Mouse (Mus musculus) heart, postnatal 25 days (tissue): ENCODE measurements around the gene Ets2. TPM values are rescaled to one million over a fixed set of nuclear protein-coding genes. Genes with fewer than 3 reads are reported as not detected.

ENCODE experiments used
- DNase-seq: peaks from one replicate; pipeline ENCODE4 v3.0.0; 2022; ENCODE audit warnings: low spot score
- intact Hi-C: fragments of 180-260 bp; cut with DNase I; formaldehyde crosslinking; loops from one replicate; pipeline ENCODE4 v1.15.1; 2025
- total RNA-seq, 2 experiments: library from RNA; stranded (reverse); gene quantifications; 2 replicates each; pipeline ENCODE4 v1.2.3; 2021

Ets2 gene
- total RNA-seq, 2 experiments from 2014 or later, result 84.1 to 91.6 TPM

DNA sequence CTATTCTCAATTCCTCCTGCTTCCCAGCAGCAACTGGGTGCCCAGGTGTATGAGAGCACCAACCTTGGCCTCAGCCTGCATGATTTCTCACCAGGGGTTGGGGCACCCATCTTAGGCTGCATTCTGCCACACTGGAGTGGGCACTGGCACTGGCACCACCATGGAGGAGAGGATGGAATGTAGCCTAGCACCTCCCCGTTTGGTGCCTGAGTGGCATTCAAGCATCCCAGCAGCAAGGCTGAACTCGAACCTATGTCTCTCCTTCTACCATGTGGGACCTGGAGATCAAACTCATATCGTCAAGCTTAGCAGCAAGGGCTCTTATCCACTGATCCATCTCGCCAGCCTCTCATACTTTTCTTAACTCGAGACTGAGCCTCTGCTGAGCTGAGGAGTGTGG lies 22.9 kb downstream of the Ets2 start:
- intact Hi-C loops, result no loop called here
- no peak for DNase-seq

DNA sequence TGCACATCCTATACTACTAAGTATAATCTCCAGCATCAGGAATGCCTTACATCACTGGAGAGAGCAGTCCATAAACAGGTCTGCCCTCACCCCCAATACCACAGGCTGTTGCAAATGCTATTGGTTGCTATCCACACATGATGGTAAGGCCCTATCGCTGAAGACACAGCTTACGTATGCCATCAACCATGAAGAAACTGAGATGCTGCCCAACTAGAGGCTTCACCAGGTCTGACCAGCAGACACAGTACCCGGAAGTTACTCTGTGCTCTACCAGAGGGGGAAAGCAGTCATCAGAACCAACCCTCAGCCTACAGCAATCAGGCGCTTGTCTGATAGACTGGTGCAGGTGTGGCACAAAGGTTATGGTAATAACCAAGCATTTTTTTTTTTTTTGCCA lies 24.9 kb downstream of the Ets2 start:
- no peak for DNase-seq
- intact Hi-C loops, result no loop called here

DNA sequence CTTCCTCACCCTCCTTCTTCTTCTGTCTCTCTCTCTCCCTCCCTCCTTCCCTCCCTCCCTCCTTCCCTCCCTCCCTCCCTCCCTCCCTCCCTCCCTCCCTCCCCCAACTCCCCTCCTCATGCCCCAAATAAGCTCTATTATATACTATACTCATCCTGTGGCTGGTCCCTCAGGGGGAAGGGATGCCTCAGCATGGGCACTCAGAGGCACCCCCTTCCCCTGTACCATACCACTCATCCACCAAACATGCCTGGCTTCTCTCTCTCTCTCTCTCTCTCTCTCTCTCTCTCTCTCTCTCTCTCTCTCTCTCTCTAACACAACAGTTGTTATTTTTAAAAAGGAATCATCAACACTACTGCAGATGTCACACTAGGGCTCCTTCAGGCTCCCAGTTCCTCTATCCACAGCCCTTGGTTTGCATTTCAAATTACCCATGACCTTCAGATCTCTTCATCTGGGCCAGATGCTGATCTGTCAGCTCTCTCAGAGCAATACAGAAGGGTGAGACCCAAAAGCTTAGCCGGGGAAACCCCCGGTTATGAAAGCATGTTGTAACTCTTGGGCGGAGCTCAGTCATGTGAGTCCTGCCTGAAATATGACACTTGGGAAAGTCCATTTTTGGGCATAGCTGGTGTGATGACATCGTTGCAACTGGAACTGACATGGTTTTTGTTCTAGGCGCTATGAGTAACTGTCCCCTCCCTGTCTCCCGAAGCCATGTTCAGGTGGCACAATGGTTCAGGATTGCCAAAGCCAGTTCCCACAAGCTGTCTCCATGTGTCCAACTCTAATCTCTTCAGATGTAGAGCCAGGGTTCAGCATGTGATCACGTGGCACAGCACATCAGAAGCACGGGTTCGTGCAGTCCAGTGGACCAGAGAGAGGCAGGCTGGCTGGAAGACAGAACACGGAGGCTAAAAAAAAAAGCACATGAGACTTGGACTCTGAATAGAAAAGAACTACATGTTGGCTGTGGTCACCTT lies 26.9 kb downstream of the Ets2 start:
- intact Hi-C loops, result no loop called here
- DNase-seq, result peak; percentile 73

DNA sequence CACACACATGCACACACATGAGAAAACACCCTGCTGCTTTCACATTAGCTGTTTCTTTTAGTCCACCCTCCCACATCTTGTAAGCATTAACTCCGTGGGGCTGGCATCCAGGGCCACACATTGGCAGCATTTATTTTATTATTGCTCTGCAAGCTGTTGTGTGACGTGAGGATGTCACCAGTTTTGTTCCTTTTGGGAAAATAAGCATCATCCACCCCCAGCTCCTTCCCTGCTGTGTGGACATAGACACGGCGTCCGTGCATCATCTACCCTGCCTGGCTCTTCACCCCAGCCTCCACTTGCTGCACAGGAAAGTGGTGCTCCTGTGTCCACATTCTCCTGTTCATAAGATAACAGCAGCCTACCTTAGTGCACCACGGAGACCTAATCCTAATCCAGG lies 27.9 kb downstream of the Ets2 start:
- DNase-seq, result no peak
- intact Hi-C loops, result no loop called here

DNA sequence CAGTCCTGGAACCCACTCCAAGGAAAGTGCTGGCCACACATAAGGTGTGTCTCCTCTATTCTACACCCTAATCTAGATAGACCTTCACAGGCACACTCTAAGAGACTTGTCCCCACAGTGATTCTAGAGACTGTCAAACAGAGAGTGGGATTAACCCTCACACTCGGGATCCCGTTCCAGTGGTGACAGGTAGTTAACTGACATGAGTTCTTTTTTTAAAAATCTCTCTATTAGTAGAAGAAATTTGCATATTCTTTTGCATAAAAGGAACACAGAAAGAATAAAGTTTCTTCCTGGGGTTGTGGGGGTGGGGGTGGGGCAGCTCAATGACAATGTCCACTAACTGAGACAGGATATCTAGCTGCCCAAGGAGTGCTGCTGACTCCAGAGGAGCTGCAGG lies 32.9 kb downstream of the Ets2 start:
- no peak for DNase-seq
- intact Hi-C loops, result no loop called here

DNA sequence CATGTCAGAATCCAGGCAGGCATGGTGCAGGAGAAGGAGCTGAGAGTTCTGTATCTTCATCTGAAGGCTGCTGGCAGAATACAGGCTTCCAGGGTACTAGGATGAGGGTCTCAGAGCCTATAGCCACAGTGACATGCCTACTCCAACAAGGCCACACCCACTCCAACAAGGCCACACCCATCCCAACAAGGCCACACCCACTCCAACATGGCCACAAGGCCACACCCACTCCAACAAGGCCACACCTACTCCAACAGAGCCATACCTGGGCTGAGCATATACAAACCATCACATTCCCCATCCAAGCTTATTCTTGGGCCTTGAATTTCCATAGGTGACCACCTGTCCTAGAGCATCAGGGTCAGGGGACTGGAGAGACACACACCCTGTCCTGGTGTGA lies 34.2 kb downstream of the Ets2 start:
- intact Hi-C loops, result no loop called here
- DNase-seq, result no peak

DNA sequence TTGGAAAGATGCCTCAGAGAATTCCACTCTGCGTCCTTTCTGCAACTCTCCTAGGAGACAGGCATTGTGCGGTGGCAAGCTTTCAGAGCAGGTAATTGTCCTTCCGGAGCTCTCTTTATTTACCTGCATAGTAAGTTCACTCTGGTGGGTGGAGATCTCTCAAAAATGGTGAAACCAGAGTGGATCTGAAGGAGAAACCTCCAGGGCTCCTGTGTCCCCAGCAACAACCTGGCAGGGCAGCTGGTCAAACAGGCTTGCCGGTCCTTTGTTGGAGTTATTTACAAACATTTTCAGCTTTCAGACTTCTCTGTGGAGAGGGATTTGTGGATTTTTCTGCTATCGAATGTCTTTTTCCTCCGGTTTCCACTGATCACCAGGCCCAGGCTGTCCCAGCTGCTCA lies 34.6 kb downstream of the Ets2 start:
- DNase-seq, result no peak
- intact Hi-C loops, result no loop called here

DNA sequence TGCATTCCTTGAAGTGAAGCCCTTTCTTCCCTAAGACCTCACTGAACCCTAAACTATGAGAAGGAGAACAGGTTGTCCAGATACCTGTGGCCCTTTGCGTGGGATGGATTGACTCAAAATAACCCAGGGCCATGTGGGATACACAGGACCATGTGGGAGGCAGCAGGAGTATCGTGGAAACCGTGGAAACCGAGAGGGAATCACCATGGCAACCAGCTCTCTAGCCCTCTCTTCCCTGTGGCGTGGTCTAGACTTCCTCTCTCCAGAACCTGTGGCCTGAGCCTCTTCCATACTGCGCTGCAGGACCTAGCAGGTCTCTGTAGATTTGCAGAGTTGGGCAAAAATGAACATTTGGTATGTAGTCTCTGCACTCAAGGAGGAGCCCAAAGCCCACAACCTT lies 37.6 kb downstream of the Ets2 start:
- no peak for DNase-seq

DNA sequence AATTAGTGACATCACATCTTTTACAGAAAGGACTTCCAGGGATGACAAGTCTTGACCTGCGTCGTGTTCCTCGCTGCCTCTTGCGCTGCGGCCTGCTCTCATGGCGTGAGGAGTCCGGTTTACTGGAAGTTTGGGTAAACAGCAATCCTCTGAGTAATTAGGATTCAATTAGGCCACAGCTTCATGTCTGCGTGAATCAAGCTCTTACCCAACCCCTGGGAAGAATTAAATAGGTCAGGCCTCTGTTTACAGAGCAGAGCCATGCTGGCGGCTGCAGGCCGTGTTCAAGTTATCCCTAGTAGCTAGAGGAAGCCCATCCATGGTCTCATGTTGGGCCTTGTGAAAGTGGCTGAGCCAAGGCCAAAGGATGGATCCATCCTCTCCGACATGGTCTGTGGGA lies 39.5 kb downstream of the Ets2 start:
- DNase-seq, result no peak
- intact Hi-C loops, result no loop called here

More for the DNA sequence above, 37.6 kb downstream of the Ets2 start:
- intact Hi-C loops, result no loop called here

DNA sequence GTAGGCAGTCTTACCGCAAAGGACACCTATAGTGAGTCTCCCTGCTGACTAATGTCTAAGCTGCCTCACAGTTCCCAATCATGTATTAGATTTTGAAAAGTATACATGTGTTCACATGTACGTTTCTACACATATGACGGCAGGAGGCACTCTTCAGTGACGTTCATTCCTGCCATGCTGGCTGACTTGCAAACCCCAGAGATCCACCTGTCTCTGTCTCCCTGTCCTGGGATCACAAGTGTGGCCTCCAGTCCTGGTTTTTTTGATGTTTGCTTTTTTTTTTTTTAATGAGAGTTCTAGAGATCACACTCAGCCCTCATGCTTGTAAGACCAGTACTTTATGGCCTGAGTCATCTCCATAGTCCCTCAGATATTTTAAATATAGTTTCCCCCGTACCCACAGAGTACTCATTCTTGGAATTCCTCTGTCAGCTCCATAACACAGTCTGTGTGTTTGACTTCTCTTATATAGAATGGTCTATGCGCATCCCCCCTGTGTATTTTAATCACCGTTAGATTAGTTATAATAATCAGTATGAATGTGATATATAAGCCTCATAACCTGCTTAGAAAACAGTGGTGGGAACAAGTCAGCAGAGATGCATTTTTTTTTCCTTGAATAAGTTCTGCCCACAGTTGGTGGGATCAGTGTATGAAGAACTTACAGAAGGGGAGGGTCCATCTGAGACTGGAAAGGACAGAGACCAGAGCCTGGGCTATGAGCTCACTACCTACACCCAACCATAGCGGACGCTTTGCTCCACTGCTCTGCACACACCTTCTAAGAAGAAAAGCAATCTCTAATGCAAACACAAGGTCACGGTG lies 40.3 kb downstream of the Ets2 start:
- DNase-seq, result no peak
- intact Hi-C loops, result no loop called here

DNA sequence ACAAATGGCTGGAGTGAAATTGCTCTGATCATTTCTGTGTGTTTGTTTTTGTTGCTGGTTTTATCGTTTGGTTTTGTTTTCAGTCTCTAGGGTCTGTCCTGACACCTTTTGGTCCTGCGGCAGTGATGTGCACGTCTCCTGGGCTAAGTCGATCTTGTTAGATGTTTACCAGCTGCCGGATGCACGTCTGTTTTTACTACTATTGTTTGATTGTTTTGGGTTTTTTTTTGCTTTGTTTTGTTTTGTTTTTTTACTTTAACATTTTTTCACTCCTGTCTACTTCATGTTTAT lies 40.8 kb downstream of the Ets2 start:
- intact Hi-C loops, result no loop called here
- no peak for DNase-seq

DNA sequence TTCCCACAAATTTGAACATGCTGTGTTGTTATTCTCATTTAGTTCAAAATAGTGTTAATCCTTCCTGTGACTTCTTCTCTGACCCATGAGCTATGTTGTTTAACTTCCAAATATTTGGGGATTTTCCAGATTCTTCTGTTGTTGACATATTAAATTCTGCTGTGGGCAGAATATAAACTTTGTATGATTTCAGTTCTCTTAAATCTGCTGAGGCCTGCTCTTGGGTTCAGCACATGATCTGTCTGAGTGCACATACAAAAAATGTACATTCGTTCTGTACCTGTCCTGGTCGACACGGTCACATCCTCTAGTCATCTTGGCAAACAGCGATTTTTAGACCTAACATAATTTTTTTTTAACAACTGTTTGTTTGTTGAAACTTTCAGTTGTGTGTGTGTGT lies 41.2 kb downstream of the Ets2 start:
- no peak for DNase-seq
- intact Hi-C loops, result no loop called here

DNA sequence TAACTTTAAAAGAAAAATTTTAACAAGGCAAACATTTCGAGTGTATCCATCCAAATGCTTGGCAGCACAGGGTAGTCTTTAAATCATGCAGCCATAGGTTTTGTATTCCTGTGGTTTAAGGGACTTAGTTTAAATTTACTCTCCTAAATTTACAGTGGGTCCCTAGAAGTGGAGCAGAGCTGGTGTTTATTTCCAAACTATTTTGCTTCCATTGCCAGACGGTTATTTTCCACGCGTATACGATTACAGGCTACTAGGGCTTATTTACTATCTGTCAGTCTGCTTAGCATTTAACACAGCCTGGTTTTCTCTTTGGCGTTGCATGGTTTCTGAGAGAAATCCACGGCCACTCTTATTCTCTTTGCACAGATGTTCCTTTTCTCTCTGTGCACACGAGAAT lies 42.9 kb downstream of the Ets2 start:
- DNase-seq, result no peak
- intact Hi-C loops, result no loop called here

DNA sequence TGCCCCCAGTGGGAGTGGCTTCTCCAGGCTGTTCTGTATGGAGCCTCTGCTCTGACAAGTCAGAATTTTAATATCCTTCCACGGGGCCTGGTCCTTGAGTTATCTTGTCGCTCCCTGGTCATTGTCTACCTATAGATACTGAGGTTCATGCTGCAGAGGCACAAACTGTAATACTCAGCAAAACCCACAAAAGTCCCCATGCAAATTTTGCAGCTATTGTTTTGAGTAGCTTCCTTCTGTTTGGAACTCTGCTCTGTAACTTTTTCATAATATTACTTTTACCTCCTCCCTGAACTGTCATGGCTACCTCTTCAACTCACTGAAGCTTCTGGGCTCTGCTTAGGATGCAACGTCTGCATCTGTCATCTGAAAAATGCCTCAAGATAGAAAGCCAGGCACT lies 43.8 kb downstream of the Ets2 start:
- intact Hi-C loops, result loop anchor here (2.0 kb wide), 1 partner anchor 115 kb away; no protein-coding TSS in a partner anchor
- no peak for DNase-seq

DNA sequence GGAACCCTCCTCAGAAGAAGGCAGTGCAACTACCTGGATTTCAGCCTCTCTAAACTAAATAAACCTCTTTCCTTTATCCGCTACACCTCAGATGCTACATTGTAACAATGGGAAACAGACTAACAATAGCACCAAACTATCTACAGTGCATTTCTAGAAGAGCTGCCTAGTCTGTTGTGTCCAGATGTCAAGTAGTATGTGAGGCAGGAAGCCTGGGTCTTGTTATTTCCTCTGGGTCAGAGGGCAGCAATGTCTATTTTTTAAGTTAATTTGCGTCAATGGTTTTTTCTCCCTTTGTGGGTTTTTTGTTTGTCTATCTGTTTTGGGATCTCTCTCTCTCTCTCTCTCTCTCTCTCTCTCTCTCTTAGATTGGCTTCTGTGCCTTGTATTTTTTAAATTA lies 44.7 kb downstream of the Ets2 start:
- intact Hi-C loops, result loop anchor here (2.0 kb wide), 1 partner anchor 114 kb away; no protein-coding TSS in a partner anchor

DNA sequence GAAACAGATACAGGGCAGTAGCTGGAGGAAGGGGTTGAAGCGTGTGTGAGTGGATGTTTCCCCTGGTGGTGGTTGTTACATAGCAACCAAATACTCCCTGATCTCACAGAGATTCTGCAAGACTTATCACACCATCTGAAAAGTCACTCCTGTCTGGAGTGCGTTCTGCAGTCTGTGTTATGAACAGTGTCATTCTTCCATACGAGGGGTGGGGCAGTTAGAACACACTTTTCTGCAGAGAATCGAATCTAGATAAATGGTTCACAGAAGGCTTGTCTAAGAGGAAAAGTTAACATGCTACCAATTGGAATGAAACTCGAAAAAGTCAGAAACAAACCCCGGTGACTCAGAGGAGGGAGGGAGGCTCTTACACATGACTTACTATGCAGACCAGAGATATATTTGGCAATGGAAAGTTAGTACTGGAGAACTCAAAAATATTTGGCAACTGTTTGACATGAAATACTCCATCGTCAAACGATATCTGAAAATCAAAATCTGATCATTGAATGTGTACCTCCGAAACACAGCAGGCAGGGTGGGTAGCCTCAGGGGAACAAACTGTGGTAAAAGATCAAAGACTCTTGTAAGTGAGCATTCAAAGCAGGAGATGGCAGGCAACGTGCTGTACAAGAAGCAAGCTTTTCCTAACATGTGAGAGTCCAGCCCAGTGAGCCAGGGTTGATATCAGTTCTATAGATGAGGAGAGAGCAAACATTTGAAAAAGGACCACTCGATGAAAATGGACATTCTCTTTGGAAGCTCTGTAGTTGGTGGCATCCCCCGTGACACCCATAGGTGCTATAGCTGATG lies 47.6 kb downstream of the Ets2 start:
- intact Hi-C loops, result loop anchor here (5.0 kb wide), 3 partner anchors 32 to 198 kb away; no protein-coding TSS in a partner anchor
- no peak for DNase-seq

More for the DNA sequence above, 44.7 kb downstream of the Ets2 start:
- no peak for DNase-seq

DNA sequence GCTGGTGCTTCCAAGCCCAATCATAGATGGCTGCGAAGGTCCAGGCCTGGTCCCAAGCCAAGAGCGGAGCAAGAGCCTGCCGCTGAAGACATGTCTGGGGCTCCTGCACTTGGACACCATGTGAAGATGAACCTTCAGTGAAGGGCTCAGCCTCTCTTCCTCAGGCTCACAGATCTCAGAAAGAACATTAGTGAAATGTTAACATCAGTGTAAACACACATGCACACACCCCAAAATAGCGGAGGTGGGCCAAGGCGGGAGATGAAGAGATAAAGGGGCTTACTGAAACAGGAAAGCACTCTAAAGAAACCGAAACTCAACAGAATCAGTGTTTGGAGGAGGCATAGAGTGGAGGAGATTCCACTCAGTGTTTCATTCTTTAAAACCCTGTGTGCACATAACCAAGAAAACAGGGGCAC lies 48.3 kb downstream of the Ets2 start:
- intact Hi-C loops, result loop anchor here (5.0 kb wide), 3 partner anchors 33 to 197 kb away; no protein-coding TSS in a partner anchor
- DNase-seq, result no peak

DNA sequence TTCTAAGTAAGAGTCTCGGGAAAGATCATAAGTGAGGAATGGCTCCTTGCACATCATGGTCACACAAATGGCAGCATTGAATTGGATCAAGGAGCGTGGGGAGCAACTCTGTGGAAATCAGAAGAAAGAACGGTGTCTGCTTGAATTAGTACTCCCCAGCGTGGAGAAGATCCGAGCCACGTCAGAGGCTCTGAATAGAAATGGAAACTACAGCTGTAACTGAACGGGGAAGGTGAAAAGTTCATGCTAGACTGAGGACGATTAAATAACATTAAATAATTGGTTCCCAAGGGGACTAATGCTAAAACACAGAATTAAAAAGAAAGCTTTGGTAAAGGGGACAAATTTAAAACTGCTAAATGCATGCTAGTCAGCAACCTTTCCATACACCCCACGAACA lies 50.6 kb downstream of the Ets2 start:
- DNase-seq, result no peak
- intact Hi-C loops, result loop anchor here (2.0 to 5.0 kb wide), 4 partner anchors 35 to 195 kb away; partner anchors contain the start of gene Ets2

DNA sequence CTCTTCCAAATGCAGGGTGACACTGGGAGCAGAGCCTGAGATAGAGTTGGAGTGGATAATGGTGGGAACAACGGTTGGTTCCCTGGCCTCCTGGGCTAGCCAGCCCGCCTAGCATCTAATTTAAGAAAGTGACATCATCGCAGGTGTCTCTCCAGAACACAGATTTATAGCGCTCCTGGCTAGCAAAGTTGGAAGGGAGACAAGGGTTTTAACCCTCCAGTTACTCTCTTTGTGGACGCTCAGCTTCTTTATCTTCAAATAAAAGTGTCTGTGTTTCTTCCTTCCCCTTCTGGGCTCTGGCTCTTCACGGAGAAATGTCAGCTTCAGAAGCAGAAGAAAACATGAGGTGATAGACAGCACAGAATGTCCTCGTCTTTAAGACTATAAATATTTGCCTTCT lies 51.4 kb downstream of the Ets2 start:
- DNase-seq, result no peak
- intact Hi-C loops, result loop anchor here (2.0 to 5.0 kb wide), 4 partner anchors 36 to 194 kb away; partner anchors contain the start of gene Ets2
